8 mouse cellular contexts compared by ENCODE assay signal in genomic region chr7:73607450-73608005, GRCm38 (mm10).
A peak's percentile ranks its signal among the peaks of the same experiment; 100 is the strongest.
DNase-seq lines count a peak whose midpoint lies in the region; ATAC-seq and TF ChIP-seq lines count a peak whose summit lies in the region.

No protein-coding gene starts in this region.

- in situ Hi-C loops in ES-E14 (cut with MboI; ENCODE audit: low sequenced_read_pairs in 2 of 2, unreplicated experiment in 2 of 2), result no loop called here

- no peak for DNase-seq in heart, postnatal 14 days
- no peak for DNase-seq in ES-E14 (ENCODE audit: low read depth, low spot score)
- DNase-seq in urinary bladder, postnatal 14 days (ENCODE audit: low spot score), result no peak

- WGBS in heart, embryonic 12.5 days, result 7% methylated on average over 11 of the region's 11 CpGs
- WGBS in limb, embryonic 15.5 days, result 4% methylated on average over 11 of the region's 11 CpGs
- under 1% methylated on average over 11 of the region's 11 CpGs for WGBS in small intestine, adult 2 months

- H3K36me3 ChIP-seq in heart, embryonic 12.5 days, result no peaks in the 10 kb centered on the region
- no peaks in the 10 kb centered on the region for H3K36me3 ChIP-seq in ES-E14 (ENCODE audit: control insufficient read depth, insufficient read depth, low read length, poor library complexity, severe bottlenecking)
- no peaks in the 10 kb centered on the region for H3K36me3 ChIP-seq in limb, embryonic 15.5 days
- H3K36me3 ChIP-seq in small intestine, adult 2 months (ENCODE audit: control insufficient read depth, insufficient read depth, low read length), result no peaks in the 10 kb centered on the region

- H3K4me2 ChIP-seq in heart, embryonic 12.5 days, result peak overlapping the region; percentile 74
- H3K4me2 ChIP-seq in limb, embryonic 15.5 days, result peak overlapping the region; percentile 45

- intact Hi-C loops in heart, postnatal 14 days (cut with DNase I), result loop anchor here (1.0 to 2.0 kb wide), 2 partner anchors 10 to 51 kb away; no protein-coding TSS in a partner anchor

- ATAC-seq in heart, embryonic 12.5 days (ENCODE audit: insufficient number of reproducible peaks, low FRiP score), result 0 out of 2 replicates have a peak, but pooled peaks have one; percentile 34
- ATAC-seq in erythroid progenitor cell, adult 5-6 weeks (replicated peaks; ENCODE audit: low FRiP score, poor library complexity, severe bottlenecking), result peak; percentile 28; the same call in 1 of the 2 replicates
- no peak for ATAC-seq in limb, embryonic 15.5 days (ENCODE audit: insufficient number of reproducible peaks, low FRiP score, low TSS enrichment, low read depth)
- no peak for ATAC-seq in frontal cortex, adult (ENCODE audit: low TSS enrichment)

- H3K27me3 ChIP-seq in heart, embryonic 12.5 days (replicated peaks), result no peaks in the 10 kb centered on the region
- no peaks in the 10 kb centered on the region for H3K27me3 ChIP-seq in limb, embryonic 15.5 days
- H3K27me3 ChIP-seq in small intestine, adult 2 months (ENCODE audit: control insufficient read depth, insufficient read depth, low read length), result no peaks in the 10 kb centered on the region

- peak overlapping the region; percentile 89 for H3K27ac ChIP-seq in heart, embryonic 12.5 days (ENCODE audit: poor library complexity, severe bottlenecking)
- H3K27ac ChIP-seq in ES-E14 (ENCODE audit: insufficient read depth, low read depth, low read length, poor library complexity, severe bottlenecking), result no peak overlapping the region; the same call in 1 of the 2 replicates
- peak overlapping the region; percentile 90 for H3K27ac ChIP-seq in limb, embryonic 15.5 days
- H3K27ac ChIP-seq in small intestine, adult 2 months (ENCODE audit: insufficient read depth, low read depth, low read length), result peak overlapping the region; percentile 85

- no peaks in the 10 kb centered on the region for H3K9me3 ChIP-seq in heart, embryonic 12.5 days (replicated peaks)
- no peaks in the 10 kb centered on the region for H3K9me3 ChIP-seq in ES-E14 (ENCODE audit: control insufficient read depth, insufficient read depth, low read depth, low read length)
- H3K9me3 ChIP-seq in limb, embryonic 15.5 days, result no peaks in the 10 kb centered on the region

- TF ChIP-seq CTCF in small intestine, adult 2 months (IDR thresholded peaks at IDR 0.05; ENCODE audit: extremely low read depth, insufficient read length, insufficient replicate concordance, low read depth, low read length), result no peak

- TF ChIP-seq POLR2A in small intestine, adult 2 months (IDR thresholded peaks at IDR 0.05; ENCODE audit: low read depth, low read length), result no peak

- peak overlapping the region; percentile 72 for H3K9ac ChIP-seq in heart, embryonic 12.5 days
- peak overlapping the region; percentile 62; the same call in 1 of the 2 replicates for H3K9ac ChIP-seq in ES-E14 (ENCODE audit: insufficient read depth, low read depth, low read length, poor library complexity, severe bottlenecking)
- peak overlapping the region; percentile 31 for H3K9ac ChIP-seq in limb, embryonic 15.5 days

- H3K4me1 ChIP-seq in heart, embryonic 12.5 days (replicated peaks), result peaks cover 7% of the 10 kb centered on the region; the same call in 1 of the 2 replicates
- H3K4me1 ChIP-seq in ES-E14 (ENCODE audit: control insufficient read depth in 2 of 2, insufficient read depth in 2 of 2, low read length in 2 of 2, poor library complexity in 1 of 2), result peaks cover 11 to 19% of the 10 kb centered on the region in 2 experiments; a peak in 3 of 4 replicates
- peaks cover 4% of the 10 kb centered on the region for H3K4me1 ChIP-seq in limb, embryonic 15.5 days
- peaks cover 4% of the 10 kb centered on the region; the same call in 1 of the 2 replicates for H3K4me1 ChIP-seq in small intestine, adult 2 months (ENCODE audit: control insufficient read depth, insufficient read depth, insufficient read length, low read length)

- H3K4me3 ChIP-seq in heart, embryonic 12.5 days, result peak overlapping the region; percentile 39
- peak overlapping the region; percentile 11 to 61; a peak in 3 of 4 replicates for H3K4me3 ChIP-seq in ES-E14 (ENCODE audit: insufficient read depth in 1 of 2, low read depth in 1 of 2, low read length in 2 of 2, poor library complexity in 1 of 2, severe bottlenecking in 1 of 2)
- H3K4me3 ChIP-seq in limb, embryonic 15.5 days, result peak overlapping the region; percentile 36
- H3K4me3 ChIP-seq in small intestine, adult 2 months (ENCODE audit: low read depth, low read length), result peak overlapping the region; percentile 43; the same call in 1 of the 2 replicates

TF ChIP-seq in ES-E14, 5 proteins besides CTCF, POLR2A, EP300 and RAD21:
- TF ChIP-seq HCFC1 (IDR thresholded peaks at IDR 0.05; ENCODE audit: borderline replicate concordance, insufficient read depth, low read length), result no peak
- no peak for TF ChIP-seq MAFK (IDR thresholded peaks at IDR 0.05; ENCODE audit: insufficient read depth, low read depth, low read length)
- TF ChIP-seq CHD2 (IDR thresholded peaks at IDR 0.05; ENCODE audit: low read depth, low read length), result no peak
- no peak for TF ChIP-seq ZC3H11A (IDR thresholded peaks at IDR 0.05; ENCODE audit: borderline replicate concordance, low read depth, low read length)
- TF ChIP-seq ZNF384 (IDR thresholded peaks at IDR 0.05; ENCODE audit: low read depth, low read length), result no peak

Comparison
In these comparisons a context has a peak if more than half of its experiments do, and no peak if none do; other contexts are left out.
1. ATAC-seq: peak in heart, embryonic 12.5 days (single experiment) and erythroid progenitor cell, adult 5-6 weeks (single experiment); none in limb, embryonic 15.5 days (single experiment) and frontal cortex, adult (single experiment).
2. Peak in every context shown above with its lines, with median percentiles within 50 percentile points of each other: H3K4me3 ChIP-seq and H3K9ac ChIP-seq.